Mouse (Mus musculus) 416B (cell line): ENCODE data around the gene 4921517D22Rik.

Experiments used
- DNase-seq: peaks from one replicate; pipeline ENCODE4 v3.0.0; 2011; ENCODE audit warnings: low read depth

4921517D22Rik gene

GRCm38 (mm10) chr13:59691478-59691877, 2.4 kb downstream of the 4921517D22Rik start:
- DNase-seq, result no peak

GRCm38 (mm10) chr13:59690576-59690975, 3.3 kb downstream of the 4921517D22Rik start:
- DNase-seq, result no peak

GRCm38 (mm10) chr13:59689843-59690242, 4.1 kb downstream of the 4921517D22Rik start:
- no peak for DNase-seq

- no peak for DNase-seq
Measured at GRCm38 (mm10) chr13:59689313-59689712, 4.6 kb downstream of the 4921517D22Rik start.

GRCm38 (mm10) chr13:59688338-59688770, 5.6 kb downstream of the 4921517D22Rik start:
- DNase-seq, result no peak

- no peak for DNase-seq
Measured at GRCm38 (mm10) chr13:59685236-59685635, 8.7 kb downstream of the 4921517D22Rik start.

- peak; percentile 57 for DNase-seq
Measured at GRCm38 (mm10) chr13:59682629-59683028, 11.3 kb downstream of the 4921517D22Rik start.

GRCm38 (mm10) chr13:59679908-59680307, 14.0 kb downstream of the 4921517D22Rik start:
- DNase-seq, result peak; percentile 53

- no peak for DNase-seq
Measured at GRCm38 (mm10) chr13:59679306-59679705, 14.6 kb downstream of the 4921517D22Rik start.

- DNase-seq, result peak; percentile 71
Measured at GRCm38 (mm10) chr13:59676316-59677229, 17.3 kb downstream of the 4921517D22Rik start.

GRCm38 (mm10) chr13:59675151-59676011, 18.5 kb downstream of the 4921517D22Rik start, which contains the start of gene Golm1:
Gene Golm1, minus strand, starts transcription at chr13:59675811.
- DNase-seq, result peak; percentile 57

- peak; percentile 82 for DNase-seq
Measured at GRCm38 (mm10) chr13:59674761-59675150, 19.2 kb downstream of the 4921517D22Rik start.

- DNase-seq, result peak; percentile 47
Measured at GRCm38 (mm10) chr13:59674215-59674614, 19.7 kb downstream of the 4921517D22Rik start.

GRCm38 (mm10) chr13:59673597-59673996, 20.3 kb downstream of the 4921517D22Rik start:
- no peak for DNase-seq

- peak; percentile 89 for DNase-seq
Measured at GRCm38 (mm10) chr13:59672248-59672647, 21.7 kb downstream of the 4921517D22Rik start.

GRCm38 (mm10) chr13:59671521-59671920, 22.4 kb downstream of the 4921517D22Rik start:
- DNase-seq, result no peak

- no peak for DNase-seq
Measured at GRCm38 (mm10) chr13:59669946-59670345, 24.0 kb downstream of the 4921517D22Rik start.

GRCm38 (mm10) chr13:59668501-59669093, 25.3 kb downstream of the 4921517D22Rik start:
- DNase-seq, result peak; percentile 83

- DNase-seq, result no peak
Measured at GRCm38 (mm10) chr13:59667763-59668162, 26.1 kb downstream of the 4921517D22Rik start.

- no peak for DNase-seq
Measured at GRCm38 (mm10) chr13:59663939-59664712, 29.8 kb downstream of the 4921517D22Rik start.

GRCm38 (mm10) chr13:59661966-59662365, 31.9 kb downstream of the 4921517D22Rik start:
- no peak for DNase-seq
